Mouse (Mus musculus): ENCODE results near the gene Pole4. TPM values are rescaled to one million over a fixed set of nuclear protein-coding genes. Genes with fewer than 3 reads are reported as not detected.

The Pole4 gene
- total RNA-seq (2023): 70.3 to 80.1 TPM (median 76.8 TPM) in 4 replicates

DNA sequence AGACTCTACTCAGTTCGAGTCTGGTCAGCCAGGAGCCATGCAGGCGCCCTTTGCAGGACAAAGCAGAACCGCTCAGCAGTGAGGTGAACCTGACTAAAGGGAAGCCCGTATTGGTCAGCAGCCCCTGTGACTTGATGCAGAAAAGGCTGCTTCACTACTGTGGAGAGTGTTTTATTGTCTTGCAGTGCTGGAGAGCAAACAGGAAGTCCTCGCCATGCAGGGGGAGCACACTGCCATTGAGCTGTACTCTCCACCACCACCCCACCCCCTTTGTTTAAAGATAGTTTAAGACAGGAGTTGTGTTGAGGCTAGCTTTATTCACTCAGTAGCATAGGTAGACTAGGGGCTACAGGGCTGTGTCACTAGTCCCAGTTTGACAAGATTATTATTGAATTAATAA is at the start of gene Pole4:
Pole4 (minus strand) TSS at position 145 of the 400 bp plus-strand sequence.

Other genes with a start within 250 kb of the Pole4 start
- 7.5 to 13.0 TPM (median 10.9 TPM) in 4 replicates for gene Hk2, start 69.1 kb upstream of the Pole4 start, total RNA-seq (2023)
- gene Sema4f, start 234.4 kb upstream of the Pole4 start, total RNA-seq (2023): 0.28 to 1.8 TPM (median 0.59 TPM) in 4 replicates
- 2.1 to 4.3 TPM (median 3.0 TPM) in 4 replicates for gene M1ap, start 241.5 kb upstream of the Pole4 start, total RNA-seq (2023)